Mouse (Mus musculus) induced T-regulatory cell, adult 2 months (primary cell): ENCODE results near the gene Traf3ip3.

Experiments
- DNase-seq: peaks from one replicate; pipeline ENCODE4 v3.0.0-alpha.2; 2012; ENCODE audit warnings: low read depth

The Traf3ip3 gene

GRCm38 (mm10) chr1:193201383-193201778, at the start of gene Traf3ip3:
Gene Traf3ip3, minus strand, starts transcription at chr1:193201703.
- DNase-seq = no peak

- no peak for DNase-seq
Observed at GRCm38 (mm10) chr1:193250026-193250425, 48.5 kb upstream of the Traf3ip3 start.

- no peak for DNase-seq
Observed at GRCm38 (mm10) chr1:193244235-193244634, 42.7 kb upstream of the Traf3ip3 start.

GRCm38 (mm10) chr1:193243571-193244193, 42.2 kb upstream of the Traf3ip3 start:
- DNase-seq = no peak

- DNase-seq = no peak
Observed at GRCm38 (mm10) chr1:193242863-193243262, 41.4 kb upstream of the Traf3ip3 start.

GRCm38 (mm10) chr1:193242238-193242637, 40.7 kb upstream of the Traf3ip3 start:
- DNase-seq = no peak

- DNase-seq = no peak
Observed at GRCm38 (mm10) chr1:193241436-193241835, 39.9 kb upstream of the Traf3ip3 start.

GRCm38 (mm10) chr1:193238426-193238825, 36.9 kb upstream of the Traf3ip3 start:
- DNase-seq = no peak

- no peak for DNase-seq
Observed at GRCm38 (mm10) chr1:193234930-193235329, 33.4 kb upstream of the Traf3ip3 start.

- DNase-seq = no peak
Observed at GRCm38 (mm10) chr1:193234130-193234645, 32.7 kb upstream of the Traf3ip3 start.

GRCm38 (mm10) chr1:193232732-193233131, 31.2 kb upstream of the Traf3ip3 start:
- DNase-seq = no peak

GRCm38 (mm10) chr1:193230935-193231334, 29.4 kb upstream of the Traf3ip3 start:
- DNase-seq = no peak

GRCm38 (mm10) chr1:193230531-193230930, 29.0 kb upstream of the Traf3ip3 start:
- DNase-seq = no peak

GRCm38 (mm10) chr1:193229570-193229969, 28.1 kb upstream of the Traf3ip3 start:
- no peak for DNase-seq

GRCm38 (mm10) chr1:193227537-193227936, 26.0 kb upstream of the Traf3ip3 start:
- DNase-seq = no peak

GRCm38 (mm10) chr1:193226724-193227522, 25.4 kb upstream of the Traf3ip3 start:
- peak; percentile 32 for DNase-seq

GRCm38 (mm10) chr1:193226114-193226513, 24.6 kb upstream of the Traf3ip3 start:
- peak; percentile 68 for DNase-seq

- DNase-seq = no peak
Observed at GRCm38 (mm10) chr1:193225531-193225930, 24.0 kb upstream of the Traf3ip3 start.

- no peak for DNase-seq
Observed at GRCm38 (mm10) chr1:193220408-193220807, 18.9 kb upstream of the Traf3ip3 start.

- DNase-seq = no peak
Observed at GRCm38 (mm10) chr1:193216000-193216399, 14.5 kb upstream of the Traf3ip3 start.

- no peak for DNase-seq
Observed at GRCm38 (mm10) chr1:193214053-193214452, 12.6 kb upstream of the Traf3ip3 start.

- no peak for DNase-seq
Observed at GRCm38 (mm10) chr1:193211371-193211770, 9.9 kb upstream of the Traf3ip3 start.

- peak; percentile 83 for DNase-seq
Observed at GRCm38 (mm10) chr1:193208178-193208577, 6.7 kb upstream of the Traf3ip3 start.
